Mouse (Mus musculus) embryo, embryonic 11.5 days (tissue): ENCODE results near the gene Zscan12.

ENCODE experiments used
- DNase-seq: peaks from one replicate; pipeline ENCODE4 v3.0.0-alpha.2; 2012; ENCODE audit warnings: low read depth, low spot score

The Zscan12 gene

DNA sequence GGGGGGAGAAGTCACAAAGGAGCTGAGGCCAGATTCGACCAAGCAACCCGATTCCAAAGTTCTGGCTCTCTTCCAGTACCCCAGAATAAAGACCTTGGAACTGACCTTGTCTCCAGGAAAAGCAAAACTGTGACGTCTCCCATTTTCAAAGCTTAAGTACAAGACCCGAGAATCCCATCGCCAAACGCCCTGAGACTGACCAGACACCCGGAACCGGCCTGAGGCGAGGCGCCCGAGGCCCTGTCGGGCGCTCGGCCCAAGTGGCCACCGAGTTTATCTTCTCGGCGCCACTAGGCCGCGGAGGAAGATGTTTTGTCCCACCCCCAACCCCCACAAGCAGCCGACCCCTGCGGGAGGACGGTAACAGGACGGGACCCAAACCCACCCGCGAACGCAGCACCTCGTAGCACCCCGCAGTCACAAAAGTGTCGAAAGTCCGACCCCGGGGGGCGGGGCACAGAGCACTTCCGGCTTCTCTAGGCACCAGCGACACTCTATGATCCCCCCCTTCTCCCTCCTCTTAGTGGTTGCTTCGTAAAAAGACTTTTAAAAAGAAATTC is 39.7 kb downstream of the Zscan12 start, which contains the start of gene Zkscan3:
TSS of gene Zkscan3 (minus strand) at position 469 of the 560 bp plus-strand sequence.
- DNase-seq, result peak; percentile 69

DNA sequence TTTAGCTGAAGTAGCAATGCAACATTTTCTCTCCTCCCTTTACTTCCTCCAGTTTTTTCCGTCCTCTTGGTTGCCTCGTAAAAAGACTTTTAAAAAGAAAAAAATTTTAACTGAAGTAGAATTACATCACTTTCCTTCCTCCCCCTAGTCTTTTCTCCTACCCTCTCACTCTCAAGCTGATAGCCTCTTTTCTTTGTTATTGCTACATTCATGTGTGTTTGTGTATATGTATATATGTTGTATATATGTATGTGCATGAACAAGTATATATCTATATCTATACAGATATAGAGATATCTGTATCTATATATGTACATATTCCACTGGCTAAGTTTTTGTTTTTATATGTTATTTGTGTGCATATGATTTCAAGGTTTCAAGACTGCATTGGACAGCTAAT is 40.2 kb downstream of the Zscan12 start:
- no peak for DNase-seq

DNA sequence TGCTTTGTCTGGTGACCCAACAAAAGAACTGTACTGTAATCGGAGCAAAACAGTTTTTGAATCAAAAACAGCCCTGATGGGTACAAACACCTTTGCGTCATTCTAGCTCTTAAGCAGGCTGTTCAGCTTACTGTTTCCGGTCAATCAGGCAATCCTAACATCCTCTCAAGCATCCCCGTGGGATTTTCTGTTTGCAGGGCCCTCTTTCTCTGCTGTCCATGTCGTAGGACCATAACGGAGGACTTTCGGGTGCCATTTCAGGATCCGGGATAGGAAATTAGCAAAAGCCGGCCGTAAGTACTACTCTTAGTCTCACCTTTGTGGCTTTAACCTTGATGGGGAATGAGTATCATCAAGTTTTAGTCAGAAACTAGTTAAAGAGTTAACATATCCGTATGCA is 44.7 kb downstream of the Zscan12 start:
- DNase-seq, result no peak

DNA sequence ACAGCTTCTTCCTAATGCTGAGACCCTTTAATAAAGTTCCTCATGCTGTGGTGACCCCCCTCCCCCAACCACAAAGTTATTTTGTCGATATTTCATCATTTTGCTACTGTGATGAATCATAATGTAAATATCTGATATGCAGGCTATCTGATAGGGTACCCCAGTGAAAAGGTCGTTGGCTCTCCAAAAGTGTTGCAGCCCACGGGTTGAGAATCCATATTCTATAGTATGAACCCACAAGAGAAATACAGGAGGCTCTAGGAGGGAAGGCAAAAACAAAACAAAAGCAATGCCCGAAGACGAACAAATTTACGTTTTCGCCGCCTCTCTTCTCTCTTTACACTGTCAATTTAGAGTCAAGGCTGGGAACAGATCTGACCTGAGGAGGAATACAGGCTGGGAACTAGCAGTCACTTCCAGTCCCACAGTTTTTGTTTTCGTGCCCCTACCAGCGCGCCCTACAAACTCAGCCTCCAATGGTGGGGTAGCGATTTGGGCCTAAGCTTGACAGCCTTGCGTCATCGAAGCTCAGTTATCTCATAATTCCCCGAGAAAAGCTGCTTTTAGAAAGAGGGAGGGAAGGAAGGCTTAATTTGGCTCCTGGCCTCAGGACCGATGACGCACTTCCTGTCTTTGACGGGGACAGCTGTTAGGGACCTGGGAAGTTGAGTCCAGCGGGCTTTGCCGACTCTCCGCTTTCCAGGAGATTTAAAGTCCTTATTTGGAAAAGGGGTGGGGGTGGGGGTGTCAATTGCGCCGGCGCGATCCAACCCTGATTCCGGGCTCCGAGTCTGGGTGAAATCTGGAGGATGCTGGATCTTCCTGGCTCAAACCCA is 45.6 kb downstream of the Zscan12 start:
- peak; percentile 68 for DNase-seq

DNA sequence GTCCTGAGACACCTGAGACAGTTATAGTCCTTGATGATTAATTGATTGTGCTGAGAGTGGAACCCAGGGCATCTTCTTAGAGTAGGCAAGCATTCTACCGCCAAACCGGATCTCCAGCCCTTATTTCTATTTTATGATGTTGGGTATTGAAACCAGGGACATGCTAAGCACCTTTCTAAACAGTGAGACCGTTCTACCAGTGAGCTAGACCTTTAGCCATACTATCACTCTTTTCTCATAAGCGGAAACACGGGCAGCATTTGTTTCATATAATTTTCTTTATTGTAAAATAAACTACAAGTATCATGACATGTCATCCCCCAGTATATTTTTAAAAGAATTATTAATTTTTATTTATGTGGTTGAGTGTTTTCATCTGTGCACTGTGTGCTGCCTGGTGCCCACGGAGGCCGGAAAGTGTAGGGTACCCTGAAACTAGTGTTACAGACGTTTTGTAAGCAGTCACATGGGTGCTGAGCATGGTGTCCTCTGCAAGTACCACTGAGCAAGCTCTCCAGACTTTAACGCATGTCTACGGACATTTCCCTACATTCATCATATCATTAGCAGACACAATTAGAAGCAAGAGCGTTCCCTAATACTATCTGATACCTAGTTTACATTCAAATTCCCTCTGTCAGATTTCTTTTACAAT is 46.3 kb downstream of the Zscan12 start:
- DNase-seq, result no peak

DNA sequence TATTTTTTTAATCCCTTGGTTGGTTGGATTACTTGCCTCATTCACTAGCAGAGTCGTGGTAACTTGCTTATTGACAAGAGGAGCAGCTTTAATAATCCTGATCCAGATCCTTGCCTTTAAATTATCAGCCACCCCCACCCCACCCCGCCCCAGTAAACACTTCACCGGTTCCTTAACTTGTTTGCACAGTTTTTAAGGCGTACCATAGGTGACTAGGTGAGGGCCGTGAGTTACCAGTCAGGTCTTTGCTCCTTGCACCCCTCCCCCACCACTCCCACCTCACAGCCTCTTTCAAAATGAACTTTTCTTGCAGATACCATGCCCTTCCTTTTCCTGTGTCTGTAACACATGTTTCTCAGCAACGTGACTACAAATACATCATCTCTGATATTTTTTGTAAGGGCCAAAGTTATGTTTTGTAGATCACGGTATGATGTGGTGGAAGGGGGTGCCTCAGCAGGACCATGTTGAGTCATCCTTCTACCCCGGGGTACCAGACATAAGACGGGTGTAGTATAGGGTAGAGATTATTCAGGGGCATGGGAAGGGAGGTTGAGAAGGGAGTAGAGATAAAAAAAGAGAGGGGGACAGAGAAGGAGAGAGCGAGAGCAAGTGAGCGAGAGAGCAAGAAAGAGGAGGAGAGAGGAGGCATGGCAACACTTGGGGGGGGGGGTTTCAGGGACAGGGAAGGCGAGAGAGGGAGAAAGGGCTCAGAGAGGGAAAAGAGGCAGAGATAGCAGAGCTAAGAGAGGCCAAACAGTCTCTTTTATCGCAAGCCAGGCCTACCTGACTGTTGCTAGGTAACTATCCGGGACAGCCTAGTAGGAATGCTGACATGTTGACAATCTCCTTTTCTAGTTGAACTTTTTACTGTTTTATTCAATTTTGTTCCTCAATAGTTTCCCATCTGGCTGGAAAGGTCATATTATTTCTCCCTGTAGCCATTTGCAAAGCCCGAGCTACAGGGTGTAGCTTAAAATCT is 51.9 kb downstream of the Zscan12 start:
- DNase-seq, result no peak

DNA sequence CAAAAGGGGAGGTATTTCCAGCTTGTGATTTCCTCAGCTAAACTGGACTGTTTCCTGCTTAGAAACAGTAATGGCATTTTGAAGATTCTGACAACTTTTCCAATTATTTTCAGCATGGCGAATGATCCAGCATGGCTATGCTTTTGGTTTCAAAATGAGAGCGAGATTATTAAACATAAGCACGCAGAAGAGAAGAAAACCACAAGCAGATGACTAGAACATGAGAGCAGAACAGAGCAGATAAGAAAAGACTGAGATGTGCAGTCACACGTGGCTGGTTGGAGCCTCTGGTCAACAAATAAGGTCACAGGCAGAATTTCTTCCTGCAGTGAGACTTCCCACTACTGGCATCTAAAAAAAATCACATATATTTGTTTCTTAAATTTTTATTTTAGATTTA is 52.6 kb downstream of the Zscan12 start:
- no peak for DNase-seq

DNA sequence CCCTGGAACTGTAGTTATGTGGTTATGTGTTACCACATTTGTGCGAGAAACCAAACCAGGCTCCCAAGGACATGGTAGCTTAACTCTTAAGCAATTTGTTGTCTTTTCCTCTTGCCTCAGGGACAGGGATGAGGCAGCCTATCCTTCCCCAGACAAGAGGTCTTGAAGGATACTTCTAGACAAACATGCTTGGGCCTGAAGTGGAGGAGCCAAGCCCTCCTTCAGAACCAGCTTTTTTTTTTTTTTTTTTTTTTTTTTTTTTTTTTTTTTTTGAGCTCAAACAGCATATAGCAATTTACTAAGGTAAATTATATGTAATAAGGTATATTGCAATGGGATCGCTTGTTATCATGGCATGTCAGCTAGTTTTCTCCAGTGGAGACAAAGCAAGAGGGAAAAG is 53.1 kb downstream of the Zscan12 start:
- DNase-seq, result no peak

DNA sequence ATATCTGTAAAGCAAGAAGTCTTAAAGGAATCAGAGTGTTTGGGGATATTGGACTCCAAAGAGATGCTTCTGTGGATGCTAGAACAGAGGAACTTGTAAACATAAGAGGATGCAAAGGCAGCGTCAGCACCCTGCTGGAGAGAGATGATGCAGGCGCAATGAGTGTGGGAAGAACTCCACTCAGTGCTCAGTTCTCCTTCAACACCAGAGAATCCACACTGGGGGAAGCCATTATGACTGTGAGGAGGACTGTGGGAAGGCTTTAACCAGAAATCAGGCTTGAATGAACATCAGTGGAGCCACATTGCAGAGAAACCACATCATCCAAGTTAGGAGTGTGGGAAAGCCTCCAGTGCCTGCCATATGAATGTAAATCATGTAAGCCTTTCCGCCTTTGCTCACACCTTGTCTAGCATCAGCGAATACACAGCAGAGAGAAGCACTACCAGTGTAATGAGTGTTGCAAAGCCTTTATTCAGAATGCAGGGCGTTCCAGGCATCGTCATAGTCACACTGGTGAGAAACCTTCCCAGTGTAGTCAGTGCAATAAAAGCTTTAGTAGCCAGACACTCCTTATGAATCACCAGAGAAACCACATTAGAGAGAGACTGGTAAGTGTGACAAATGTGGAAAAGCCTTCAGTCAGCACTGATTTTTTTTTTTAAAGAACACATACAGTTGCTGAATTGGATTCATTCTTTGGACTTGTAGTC is 54.8 kb downstream of the Zscan12 start:
- no peak for DNase-seq

DNA sequence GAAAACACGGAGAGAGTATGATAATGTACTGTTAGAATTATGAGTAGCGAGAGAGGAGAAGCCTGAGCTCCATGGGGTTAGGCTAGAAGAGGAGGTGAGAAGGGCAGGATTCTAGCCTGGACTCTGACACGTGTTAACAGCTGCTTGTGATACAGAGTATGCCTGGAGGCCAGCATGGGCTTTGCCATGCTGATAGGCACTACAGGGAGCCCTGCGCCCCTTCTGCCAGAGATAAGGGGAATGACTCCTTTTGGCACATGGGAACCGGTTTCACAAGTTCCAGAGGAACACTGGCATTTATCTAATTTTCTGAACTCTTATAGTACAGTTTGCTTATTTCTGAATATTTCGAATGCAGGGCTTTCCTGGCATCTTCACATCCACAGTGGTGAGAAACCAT is 56.2 kb downstream of the Zscan12 start:
- DNase-seq, result no peak
